Mouse (Mus musculus) spleen, adult 2 months (tissue): ENCODE measurements around the gene Dennd5a.

Experiments used
- CTCF ChIP-seq: fragments of 200-500 bp; IDR thresholded peaks from 2 replicates; pipeline ENCODE4 v1.5.1; 2011; ENCODE audit warnings: mild to moderate bottlenecking, inconsistent platforms; ENCODE audit not compliant: insufficient read depth, insufficient read length, insufficient replicate concordance; ENCODE audit errors: extremely low read depth
- POLR2A ChIP-seq: fragments of 200-500 bp; IDR thresholded peaks from 2 replicates; pipeline ENCODE4 v1.6.1; 2011; ENCODE audit warnings: low read depth, low read length, inconsistent platforms

- TF ChIP-seq CTCF (no peak), POLR2A (no peak)
Measured at GRCm38 (mm10) chr7:109906165-109906564, 54.1 kb downstream of the Dennd5a start.
